ENCODE assay signal across 8 mouse cellular contexts in the genomic region with DNA sequence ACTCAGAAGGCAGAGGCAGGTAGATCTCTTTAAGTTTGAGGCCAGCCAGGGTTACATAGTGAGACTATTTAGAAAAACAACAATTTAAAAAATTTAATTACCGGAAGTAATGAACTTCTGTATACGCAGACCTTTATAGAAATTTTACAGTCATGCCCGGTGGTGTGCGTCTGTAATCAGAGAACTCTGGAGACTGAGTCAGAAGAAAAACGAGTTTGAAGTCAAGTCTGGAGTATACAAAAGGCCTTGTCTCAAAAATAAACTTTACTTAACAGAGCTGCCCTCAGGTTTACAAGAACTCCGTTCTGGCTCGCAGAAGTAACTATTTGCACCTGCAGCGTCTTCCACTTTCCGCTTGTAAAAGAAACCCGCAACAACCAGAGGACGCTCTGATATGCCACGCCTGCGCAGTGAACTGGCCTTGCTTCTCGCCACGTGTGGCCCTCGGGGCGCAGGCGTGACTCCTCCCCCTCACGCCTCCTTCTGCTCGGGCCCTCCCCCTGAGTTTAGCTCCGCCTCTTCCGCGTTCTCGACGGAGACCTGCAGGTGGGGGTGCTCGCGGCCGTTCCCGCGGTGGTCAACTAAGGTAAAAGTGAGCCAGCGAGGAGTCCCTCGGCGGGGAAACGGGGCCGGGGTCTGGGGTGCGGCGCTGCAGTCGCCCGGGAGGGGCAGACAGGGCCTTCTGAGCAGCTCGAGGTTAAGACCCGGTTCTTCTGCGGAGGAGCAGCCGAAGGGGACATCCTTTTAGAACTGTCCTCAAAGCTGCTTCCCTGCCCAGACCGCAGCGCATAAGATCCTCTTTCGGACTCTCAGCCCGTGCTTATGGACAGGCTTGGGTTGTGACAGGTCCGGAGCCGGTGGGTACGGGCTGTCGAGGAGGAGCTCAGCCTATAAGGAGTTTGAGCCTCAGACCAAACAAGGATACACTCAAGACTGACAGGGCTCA. TPM values are rescaled to one million over a fixed set of nuclear protein-coding genes. Genes with fewer than 3 reads are reported as not detected.
DNase-seq lines count a peak whose midpoint lies in the region; ATAC-seq and TF ChIP-seq lines count a peak whose summit lies in the region.

TSS of gene Mknk1 (plus strand) at position 503 of the 946 bp plus-strand sequence.

- ATAC-seq in forebrain, embryonic 15.5 days (replicated peaks): peak; percentile 95
- ATAC-seq in neutrophil, adult 5-6 weeks (ENCODE audit: extremely low read depth, insufficient number of reproducible peaks, low FRiP score, poor library complexity, severe bottlenecking): peak; percentile 96

- peak within 1 kb of the TSS; percentile 71 for H3K4me2 ChIP-seq in forebrain, embryonic 15.5 days (replicated peaks)

- H3K9ac ChIP-seq in forebrain, embryonic 15.5 days (replicated peaks): peak within 1 kb of the TSS; percentile 63

- H3K4me3 ChIP-seq in forebrain, embryonic 15.5 days: peak within 1 kb of the TSS; percentile 63
- H3K4me3 ChIP-seq in lung, adult 2 months (replicated peaks; ENCODE audit: extremely low read depth, low read depth, low read length): peak within 1 kb of the TSS; percentile 93

- H3K36me3 ChIP-seq in forebrain, embryonic 15.5 days: no peaks in the 10 kb centered on the region

- TF ChIP-seq POLR2A in lung, adult 2 months (IDR thresholded peaks at IDR 0.05; ENCODE audit: borderline replicate concordance, extremely low read depth, low read depth, low read length): peak; percentile 79; the same call in 1 of the 2 replicates

- H3K27me3 ChIP-seq in forebrain, embryonic 15.5 days: no peaks in the 10 kb centered on the region

- no peak within 1 kb of the TSS for H3K27ac ChIP-seq in forebrain, embryonic 15.5 days (replicated peaks)

- no peaks in the 10 kb centered on the region for H3K9me3 ChIP-seq in forebrain, embryonic 15.5 days

- no peak for TF ChIP-seq CTCF in lung, adult 2 months (IDR thresholded peaks at IDR 0.05; ENCODE audit: insufficient read depth, low read length)

- H3K4me1 ChIP-seq in forebrain, embryonic 15.5 days: peaks cover 12% of the 10 kb centered on the region
- peaks cover 5% of the 10 kb centered on the region for H3K4me1 ChIP-seq in lung, adult 2 months (ENCODE audit: control insufficient read depth, insufficient read depth, low read length)

- DNase-seq in ES-CJ7 (ENCODE audit: low read depth, low spot score): peak; percentile 96
- DNase-seq in cerebellum, adult 11 months: peak; percentile 89
- DNase-seq in heart, postnatal 25 days (ENCODE audit: low spot score): peak; percentile 85
- peak; percentile 83 to 94 for DNase-seq in layer of hippocampus, adult 18-20 months (ENCODE audit: low spot score in 2 of 2)
- peak; percentile 90 for DNase-seq in lung, adult 2 months
- peak; percentile 91 to 93 for DNase-seq in thymus, adult 18-20 months

- 2% methylated on average over 51 of the region's 51 CpGs for WGBS in forebrain, embryonic 15.5 days
- under 1% methylated on average over 51 of the region's 51 CpGs for WGBS in lung, adult 2 months

- intact Hi-C loops in heart, postnatal 25 days (cut with DNase I): no loop called here

RNA-seq across cellular contexts. Expression of gene Mknk1, which starts in this region (rescaled TPM):
- polyA plus RNA-seq in forebrain, embryonic 15.5 days (2015; fragmentation: Nextera tagmentation; extraction: Ambion mirVana): 22.1 and 24.8 TPM in 2 replicates
- 10 to 100 TPM; 19.8 to 21.9 TPM for total RNA-seq in heart, postnatal 25 days (2021)
- 10 to 100 TPM; 40.4 to 45.2 TPM for total RNA-seq in layer of hippocampus, adult 18-20 months (2021)
- polyA plus RNA-seq in lung, adult 2 months (2012; rRNA removed): 65.9 and 73.9 TPM in 2 replicates
- 210 and 228 TPM in 2 replicates for total RNA-seq in neutrophil, adult 5-6 weeks (2017)
